Mouse (Mus musculus): Measurements from ENCODE around the gene Six4. TPM values are rescaled to one million over a fixed set of nuclear protein-coding genes. Genes with fewer than 3 reads are reported as not detected.
"Not testable (repeated sequence)": the region's sequence is repeated elsewhere in the genome, so short reads cannot be mapped to it uniquely, and the experiment has no call there.

Gene Six4
- total RNA-seq, 2 experiments from 2014 or later, result 1.3 to 1.4 TPM

DNA sequence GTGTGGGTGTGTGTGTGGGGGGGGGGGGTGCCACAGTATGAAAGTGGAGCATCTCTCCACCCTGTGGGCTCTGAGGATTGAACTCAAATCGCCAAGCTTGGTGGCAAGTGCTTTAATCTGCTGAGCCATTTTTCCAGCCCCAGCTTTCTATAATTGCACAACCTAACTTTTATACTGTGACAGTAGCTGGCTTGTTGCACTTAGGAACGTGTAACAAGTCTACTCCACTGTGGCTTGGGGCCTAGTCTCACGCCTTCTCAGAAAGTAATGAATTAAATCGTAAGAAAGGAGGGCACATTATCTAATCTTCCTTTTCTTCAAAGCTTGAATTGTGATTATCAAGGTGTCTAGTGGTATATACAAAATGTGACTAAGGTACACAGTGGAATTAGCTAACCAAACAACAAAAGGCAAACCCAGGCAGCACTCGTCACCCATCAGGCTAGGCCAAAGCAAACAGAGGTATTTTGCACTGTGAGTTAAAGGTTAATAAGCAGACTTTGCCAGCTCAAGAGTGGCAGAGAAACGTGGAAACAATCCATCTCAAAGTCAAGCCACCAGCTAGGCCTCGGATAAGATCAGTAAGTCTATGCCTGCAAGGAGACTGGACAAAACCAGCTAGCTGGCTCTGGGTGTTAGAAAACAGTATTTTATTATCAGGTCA is 22.5 kb downstream of the Six4 start:
- intact Hi-C loops (cut with DNase I), result no loop called here
- DNase-seq (ENCODE audit: low spot score in 2 of 2), result no peak

DNA sequence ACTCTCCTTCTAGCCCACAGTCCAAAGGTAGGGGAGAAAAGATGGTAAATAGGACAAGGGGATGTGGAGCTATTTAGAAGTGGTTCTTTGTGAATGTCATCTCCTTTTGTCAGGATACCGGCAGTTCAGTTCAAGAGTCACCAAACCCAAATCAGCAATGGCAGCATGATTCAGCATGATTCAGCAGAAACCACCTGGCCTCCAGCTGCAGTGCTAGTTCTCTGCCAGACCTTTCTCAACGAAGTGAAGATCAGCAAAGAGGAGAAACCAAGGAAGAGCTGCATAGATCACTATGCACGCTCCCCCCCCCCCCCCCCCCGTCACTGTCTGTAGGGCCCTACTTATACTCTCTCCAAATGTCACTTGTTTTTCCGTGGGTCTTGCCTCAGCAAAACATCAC is 24.3 kb downstream of the Six4 start:
- DNase-seq (ENCODE audit: low spot score in 2 of 2), result no peak
- intact Hi-C loops (cut with DNase I), result no loop called here

DNA sequence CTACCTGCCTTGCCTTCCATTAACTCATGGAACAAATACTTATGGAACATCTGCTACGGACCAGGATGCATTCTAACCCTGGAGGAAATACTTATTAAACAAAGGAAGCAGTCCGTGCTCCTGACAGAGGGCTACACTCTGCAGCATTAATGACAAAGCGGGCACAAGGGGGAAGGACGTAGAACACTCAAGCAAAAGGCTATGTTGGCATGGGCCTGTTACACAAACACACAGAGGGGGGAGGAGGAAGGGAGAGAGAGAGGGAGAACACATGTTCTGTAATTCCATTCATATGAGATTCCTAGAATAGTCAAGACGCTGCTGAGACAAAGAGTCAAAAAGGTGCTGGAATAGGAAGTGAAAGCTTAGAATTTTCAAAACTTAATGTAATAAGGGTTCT is 24.8 kb downstream of the Six4 start:
- intact Hi-C loops (cut with DNase I), result no loop called here
- DNase-seq (ENCODE audit: low spot score in 2 of 2), result no peak

DNA sequence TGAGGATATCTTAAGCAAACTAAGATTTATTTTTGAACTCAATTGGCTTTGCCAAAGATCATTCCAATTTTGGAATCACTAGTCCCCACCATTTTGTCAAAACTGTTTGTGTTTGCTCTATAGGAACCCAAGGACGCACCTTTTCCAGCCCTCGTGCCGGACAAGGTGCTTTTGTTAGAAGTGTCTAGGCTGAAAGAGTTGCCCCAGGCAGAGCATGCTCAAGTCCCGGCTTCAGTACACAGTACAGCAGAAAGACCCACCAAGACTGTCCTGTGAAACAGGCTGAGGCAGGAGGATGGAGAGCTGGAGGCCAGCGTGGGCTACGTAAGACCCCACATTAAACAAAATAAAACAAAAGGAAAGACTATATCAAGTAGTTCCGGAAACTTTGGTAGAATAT is 26.2 kb downstream of the Six4 start:
- intact Hi-C loops (cut with DNase I), result no loop called here
- no peak for DNase-seq (ENCODE audit: low spot score in 2 of 2)

DNA sequence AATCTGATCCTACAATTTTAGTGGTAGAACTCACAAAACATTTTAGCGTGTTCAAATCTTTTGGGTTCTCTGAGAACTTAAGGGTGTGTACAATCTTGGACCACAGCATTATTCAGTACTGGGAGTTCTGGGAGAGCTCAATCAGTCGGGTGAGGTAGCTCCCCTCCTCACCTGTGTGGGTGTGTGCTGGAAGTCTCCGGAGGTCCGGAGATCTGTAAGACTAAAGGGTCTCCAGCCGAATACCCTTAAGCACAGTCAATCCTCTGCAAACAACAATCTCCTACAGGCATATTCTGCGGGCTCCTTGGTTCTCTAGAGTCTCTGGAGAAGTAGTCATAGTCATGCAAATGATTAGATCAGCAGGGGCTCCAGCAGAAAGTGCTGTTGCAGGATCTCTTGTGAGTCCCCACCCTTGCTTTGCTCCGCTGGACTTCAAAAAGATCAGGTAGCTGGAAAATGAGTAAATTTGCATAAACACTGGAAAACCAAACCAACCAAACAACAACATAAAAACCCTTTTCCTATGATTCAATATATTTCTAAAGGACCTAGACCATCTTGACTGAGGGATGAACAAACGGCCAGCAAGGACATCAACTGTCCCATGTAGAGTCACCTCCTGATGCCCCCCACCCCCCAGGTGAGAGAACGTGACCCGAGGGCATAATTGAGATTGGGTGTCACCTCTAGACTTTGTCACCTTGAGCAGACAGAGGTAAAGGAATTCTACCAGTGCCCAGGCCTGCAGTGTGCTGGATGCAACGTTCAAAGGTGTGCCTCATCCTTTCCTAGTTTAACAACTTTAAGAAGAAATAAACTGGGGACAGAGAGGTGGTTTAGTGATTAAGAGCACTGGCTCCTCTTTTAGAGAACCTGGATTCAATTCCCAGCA is 27.3 kb downstream of the Six4 start:
- no peak for DNase-seq (ENCODE audit: low spot score in 2 of 2)
- intact Hi-C loops (cut with DNase I), result no loop called here

DNA sequence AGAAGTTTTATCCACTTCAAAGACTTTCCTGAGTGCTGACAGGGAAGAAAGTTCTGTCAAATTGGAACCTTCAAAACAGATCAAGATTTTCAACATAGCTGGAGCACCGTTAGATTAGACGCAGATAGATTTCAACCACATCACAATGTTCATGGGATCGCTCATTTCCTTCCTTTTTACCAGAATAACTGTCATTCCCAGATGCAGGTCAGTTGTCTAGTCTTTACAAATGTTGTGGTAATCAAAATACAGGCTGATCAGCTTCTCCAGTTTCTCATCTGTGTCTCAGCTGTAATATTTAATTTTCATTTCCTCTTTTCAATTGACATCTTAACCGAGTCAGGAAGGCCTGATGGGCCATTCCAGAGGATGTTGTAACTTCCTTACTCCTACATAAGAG is 29.5 kb downstream of the Six4 start:
- DNase-seq (ENCODE audit: low spot score in 2 of 2), result no peak
- intact Hi-C loops (cut with DNase I), result no loop called here

DNA sequence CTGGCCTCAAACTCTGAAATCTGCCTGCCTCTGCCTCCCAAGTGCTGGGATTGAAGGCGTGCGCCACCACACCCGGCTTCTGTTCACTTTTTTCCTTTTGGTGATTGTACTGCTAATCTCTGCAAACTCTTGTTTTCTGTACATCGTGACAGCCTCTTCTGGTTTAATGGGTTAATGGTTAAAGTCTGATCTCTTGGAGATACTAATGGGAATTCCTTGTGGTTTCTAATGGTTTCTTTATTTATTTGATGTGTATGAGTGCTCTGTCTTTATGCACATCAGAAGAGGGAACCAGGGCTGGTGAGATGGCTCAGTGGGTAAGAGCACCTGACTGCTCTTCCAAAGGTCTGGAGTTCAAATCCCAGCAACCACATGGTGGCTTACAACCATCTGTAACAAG is 31.4 kb downstream of the Six4 start:
- intact Hi-C loops (cut with DNase I); DNase-seq (ENCODE audit: low spot score in 2 of 2): not testable (repeated sequence)

DNA sequence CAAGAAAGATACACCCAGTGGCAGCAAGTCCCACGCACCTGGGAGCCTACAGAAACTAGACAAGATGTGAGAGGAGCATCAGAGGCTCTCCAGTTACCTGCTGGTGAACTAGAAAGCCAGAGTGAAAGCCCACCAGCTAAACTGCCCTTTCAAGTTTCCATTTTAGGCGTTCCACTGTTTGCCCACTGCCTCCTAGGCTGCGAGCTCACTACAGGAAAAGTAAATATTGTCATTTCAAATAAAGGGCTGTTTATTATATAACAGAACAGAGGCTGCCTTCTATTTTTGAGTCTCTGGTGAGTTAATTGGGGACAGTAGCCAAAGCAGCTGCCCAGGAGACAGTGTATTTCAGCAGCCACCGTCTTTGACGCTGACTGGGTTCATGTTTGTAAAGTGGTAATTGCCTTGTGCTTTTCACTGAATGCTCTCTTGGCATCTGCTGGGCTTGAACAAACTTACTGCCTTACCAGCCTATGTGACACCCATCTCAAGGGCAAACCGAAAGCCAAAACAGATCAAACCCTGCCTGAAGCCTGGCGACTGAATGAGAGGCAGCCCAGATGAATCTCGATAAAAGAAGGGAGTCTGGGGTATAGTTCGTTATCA is 52.3 kb downstream of the Six4 start:
- DNase-seq (ENCODE audit: low spot score in 2 of 2), result no peak
- intact Hi-C loops (cut with DNase I), result no loop called here

DNA sequence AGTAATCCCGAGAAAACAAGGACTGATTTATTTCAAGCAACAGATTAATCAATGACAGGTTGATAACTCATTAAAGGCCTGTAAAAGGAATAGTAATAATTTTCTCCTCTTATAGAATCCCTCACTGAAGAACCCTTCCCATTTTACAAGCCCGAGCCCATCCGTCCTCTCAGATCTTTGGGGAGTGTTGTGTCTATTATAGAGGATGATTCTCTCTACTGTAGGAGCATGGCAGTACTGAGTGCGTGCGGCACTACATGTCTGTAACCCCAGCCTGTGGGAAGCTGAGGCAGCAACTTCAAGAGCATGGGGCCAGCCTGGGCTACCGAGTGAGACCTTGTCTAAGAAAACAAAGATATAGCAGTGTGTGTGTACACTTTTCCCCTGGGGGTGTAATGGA is 55.8 kb downstream of the Six4 start:
- intact Hi-C loops (cut with DNase I), result no loop called here
- no peak for DNase-seq (ENCODE audit: low spot score in 2 of 2)

DNA sequence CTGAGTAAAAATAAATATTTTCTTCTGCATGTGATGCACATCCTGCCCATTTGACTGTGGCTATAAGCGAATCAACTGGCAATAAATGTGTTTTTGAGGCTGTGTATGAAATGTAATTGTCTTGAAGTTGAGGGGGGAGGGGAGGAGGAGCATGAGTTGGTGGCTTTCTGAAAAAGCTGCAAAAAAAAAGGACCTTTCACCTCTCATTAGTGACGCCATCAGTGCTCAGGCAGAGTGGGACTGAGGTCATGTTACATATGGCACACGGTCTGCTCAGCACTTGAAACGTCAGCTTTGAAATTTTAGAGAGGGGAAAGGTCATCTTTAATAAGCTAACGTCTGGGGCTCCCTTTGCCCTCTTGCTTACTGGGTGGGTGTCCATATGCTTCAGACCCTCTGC is 57.8 kb downstream of the Six4 start:
- no peak for DNase-seq (ENCODE audit: low spot score in 2 of 2)
- intact Hi-C loops (cut with DNase I), result no loop called here

DNA sequence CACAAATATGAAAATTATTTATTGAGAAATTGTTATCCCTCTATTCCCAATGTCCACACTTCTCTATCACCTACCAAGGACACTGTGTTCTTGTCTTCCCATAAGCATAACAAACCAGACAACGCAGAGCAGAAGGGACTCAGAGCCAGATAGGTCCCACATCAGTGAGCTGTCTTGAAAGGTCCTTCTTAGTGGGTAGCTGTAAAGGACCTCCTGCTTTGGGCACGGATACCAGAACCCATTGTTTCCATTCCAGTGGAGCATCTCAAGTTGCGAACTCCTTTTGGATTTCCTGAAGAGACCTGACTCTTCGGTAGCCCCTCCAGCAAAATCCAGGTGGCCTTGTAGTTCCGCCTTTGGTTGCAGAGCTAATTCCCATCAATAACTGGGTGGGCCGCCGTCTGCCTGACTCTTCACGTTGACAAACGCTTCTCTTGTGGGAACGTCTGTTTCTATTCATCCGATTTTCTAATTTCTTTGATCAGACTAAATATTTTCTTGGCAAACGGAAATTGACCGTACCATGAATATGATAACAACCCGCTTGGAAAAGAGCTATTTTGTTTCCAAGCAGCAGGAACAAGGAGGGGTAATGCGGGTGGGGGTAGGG is 58.6 kb downstream of the Six4 start:
- intact Hi-C loops (cut with DNase I), result no loop called here
- peak in 1 of 2 experiments; percentile 3 for DNase-seq (ENCODE audit: low spot score in 2 of 2)

DNA sequence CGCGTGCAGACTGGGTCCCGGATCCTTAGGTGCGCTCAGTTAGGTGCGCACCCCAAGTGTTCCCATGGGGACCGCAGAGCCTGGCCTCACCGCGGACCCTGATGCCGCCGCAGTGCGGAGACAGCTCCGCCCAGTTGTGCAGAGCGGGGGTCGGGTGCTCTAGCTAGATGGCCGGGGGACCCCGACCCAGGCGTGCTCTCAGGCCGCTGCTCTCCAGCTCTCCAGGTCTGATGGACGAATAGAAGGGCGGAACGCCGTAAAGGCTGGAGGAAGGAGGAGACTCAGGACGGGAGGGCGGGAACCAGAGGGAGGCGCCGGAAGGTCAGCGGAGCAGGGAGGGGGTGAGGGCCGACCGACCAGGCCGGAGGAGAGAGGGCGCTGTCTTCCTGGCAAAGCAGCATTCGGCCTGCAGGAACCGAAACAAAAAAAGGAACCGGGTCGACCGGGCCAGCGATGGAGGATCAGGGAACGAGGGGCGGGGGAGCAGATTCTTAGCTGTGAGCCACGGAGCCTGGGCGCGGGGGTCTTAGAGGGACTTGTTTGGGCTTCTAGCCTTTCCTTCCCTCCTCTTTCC is 59.5 kb downstream of the Six4 start, which contains the start of gene Six1:
Gene Six1, minus strand, starts transcription at position 220 of the 574 bp plus-strand sequence.
- intact Hi-C loops (cut with DNase I), result no loop called here
- peak in 1 of 2 experiments; percentile 25 for DNase-seq (ENCODE audit: low spot score in 2 of 2)

DNA sequence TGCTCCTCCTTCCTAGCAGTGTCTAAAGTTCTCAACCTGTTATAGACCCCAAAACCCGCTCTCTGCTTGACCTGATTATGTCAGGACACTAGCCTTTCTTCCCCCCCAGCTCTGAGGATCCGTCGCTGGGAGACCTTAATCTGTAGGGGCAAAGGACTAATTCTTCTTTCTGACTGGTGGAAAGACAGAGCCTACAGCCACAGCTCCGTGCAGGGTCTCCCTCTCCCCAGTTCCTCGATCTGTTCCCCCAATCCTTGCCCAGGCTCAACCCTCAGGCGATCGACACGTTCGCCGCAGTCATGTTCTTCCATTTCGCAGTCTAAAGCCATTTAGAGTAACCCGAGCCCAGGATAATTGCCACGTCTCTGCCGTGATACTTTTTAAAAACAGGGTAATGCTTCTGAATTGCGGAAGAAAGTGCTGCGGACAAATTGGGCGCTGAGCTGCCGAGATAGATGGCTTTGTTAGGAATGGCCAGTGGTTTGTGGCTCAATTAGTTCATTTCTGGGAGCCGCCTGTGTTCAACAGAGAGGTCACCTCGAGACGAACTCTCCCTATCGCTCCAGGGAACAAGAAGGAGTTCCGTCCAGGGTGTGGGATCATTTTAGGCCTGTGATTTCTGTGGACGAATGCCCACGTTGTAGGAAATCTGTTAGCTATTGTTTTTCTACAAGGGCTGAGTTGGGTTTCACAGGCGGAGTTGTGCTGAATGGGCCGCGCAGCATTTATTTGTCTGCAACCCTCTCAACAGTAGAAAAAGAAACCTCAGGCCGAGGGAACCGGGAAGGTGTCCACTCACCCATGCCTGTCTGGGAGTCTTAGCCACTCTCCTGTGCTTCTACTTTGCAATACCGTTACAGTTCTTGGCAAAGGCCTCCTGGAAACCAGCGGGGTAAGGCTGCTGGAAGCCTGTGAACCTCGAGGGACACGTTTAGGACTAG is 60.3 kb downstream of the Six4 start:
- peak in 1 of 2 experiments; percentile 13 for DNase-seq (ENCODE audit: low spot score in 2 of 2)
- intact Hi-C loops (cut with DNase I), result no loop called here

DNA sequence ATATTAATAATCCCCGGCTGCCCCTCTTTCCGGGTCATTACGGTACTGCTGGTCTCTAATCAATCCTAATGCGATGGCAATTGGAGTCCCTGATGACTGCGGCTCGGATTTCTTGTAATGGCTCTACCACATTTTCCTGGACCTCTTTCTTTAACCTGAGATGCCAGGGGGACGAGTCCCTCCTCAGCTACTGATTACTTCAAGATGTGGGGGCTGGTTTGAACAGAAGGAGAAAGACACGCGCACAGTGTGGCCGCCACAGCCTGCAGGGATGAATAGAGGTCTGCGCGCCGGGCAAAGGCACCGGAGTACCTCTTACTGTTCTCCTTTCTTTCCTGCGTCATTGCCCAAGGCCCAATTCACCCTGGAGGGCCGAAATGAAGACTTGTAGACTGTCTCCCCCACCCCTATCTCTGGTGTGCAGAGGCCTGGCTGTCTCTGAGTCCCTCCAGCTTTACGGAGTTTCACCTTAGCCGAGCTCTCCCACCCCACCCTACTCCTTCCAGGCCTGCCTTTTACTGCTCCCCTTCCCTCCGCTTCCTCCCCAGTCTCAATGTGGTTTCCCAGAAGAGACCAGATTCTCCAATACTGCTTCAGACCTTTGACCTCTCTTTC is 61.1 kb downstream of the Six4 start:
- intact Hi-C loops (cut with DNase I), result no loop called here
- no peak for DNase-seq (ENCODE audit: low spot score in 2 of 2)

DNA sequence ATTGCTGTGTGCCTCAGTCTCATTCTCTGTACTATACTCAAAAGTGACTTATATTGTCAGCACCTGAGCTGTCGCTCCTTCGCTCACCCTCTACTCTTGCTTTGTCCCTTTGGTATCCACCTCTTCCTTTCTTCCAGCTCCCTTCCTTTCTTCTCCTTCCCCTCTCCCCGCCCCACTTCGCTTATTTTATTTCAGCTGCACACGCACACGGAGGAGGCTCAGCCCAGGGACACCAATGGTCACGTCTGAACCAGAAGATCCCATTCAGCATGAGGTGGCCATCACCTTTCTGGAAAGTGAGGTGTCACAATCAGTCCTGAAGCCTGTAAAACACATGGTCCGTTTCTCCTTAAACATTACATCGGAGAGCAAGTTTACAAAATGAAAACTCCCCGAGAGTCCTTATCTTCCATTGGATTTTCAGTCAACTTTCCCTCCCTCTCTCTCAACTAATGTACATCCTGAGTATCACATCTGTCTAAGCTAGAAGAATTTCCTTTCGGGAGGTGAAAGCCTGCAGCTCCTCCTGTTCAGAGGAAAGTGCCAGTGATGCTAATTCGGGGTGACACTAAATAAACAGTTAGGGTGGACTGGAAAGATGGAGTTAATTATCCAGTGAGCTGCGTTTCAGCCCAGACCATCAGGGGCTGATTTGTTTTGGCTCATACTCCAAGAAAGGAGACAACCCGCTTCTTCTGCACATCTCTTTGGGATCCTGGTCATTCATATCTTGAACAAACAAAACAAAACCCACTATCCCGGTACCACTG is 62.3 kb downstream of the Six4 start:
- intact Hi-C loops (cut with DNase I), result no loop called here
- peak in 1 of 2 experiments; percentile 5 for DNase-seq (ENCODE audit: low spot score in 2 of 2)

DNA sequence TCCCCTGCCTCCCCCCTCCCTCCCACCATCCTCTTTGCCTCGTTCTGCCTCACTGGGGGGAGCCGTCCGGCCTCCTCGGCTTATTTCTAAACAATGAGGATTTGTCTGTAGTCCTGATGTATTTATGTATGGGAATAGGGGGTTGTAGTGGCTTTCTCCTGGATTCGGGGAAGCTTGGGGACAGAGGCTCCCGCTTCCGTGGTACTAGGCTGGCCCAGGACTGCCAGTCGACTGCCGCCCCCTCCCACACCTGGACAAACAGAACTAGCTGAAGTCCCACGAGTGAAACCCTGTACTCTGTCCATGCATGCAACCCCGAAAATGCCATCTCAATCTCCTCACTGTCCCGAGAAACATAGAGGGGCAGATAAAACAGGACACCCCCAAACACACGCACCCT is 63.0 kb downstream of the Six4 start:
- intact Hi-C loops (cut with DNase I), result no loop called here
- no peak for DNase-seq (ENCODE audit: low spot score in 2 of 2)
